Mouse (Mus musculus) gastrocnemius, postnatal 10 days (tissue): ENCODE results near the gene Gm17655. TPM values are rescaled to one million over a fixed set of nuclear protein-coding genes. Genes with fewer than 3 reads are reported as not detected.
"Not testable (repeated sequence)": the region's sequence is repeated elsewhere in the genome, so short reads cannot be mapped to it uniquely, and the experiment has no call there.

Experiments
- DNase-seq: peaks from one replicate; pipeline ENCODE4 v3.0.0; 2021; ENCODE audit warnings: mixed read lengths
- long read RNA-seq, 2 experiments: library from polyadenylated mRNA; stranded (forward); transcript quantifications; one replicate each; pipeline ENCODE4 v2.0.0; 2021
- total RNA-seq, 2 experiments: library from RNA; stranded (reverse); gene quantifications; 2 replicates each; pipeline ENCODE4 v1.2.3; 2021

Gene Gm17655
- 1 to 10 TPM; 1.9 to 2.7 TPM for total RNA-seq
- long read RNA-seq, experiment 1, partial matches to known transcripts, result 0 of 1 reads
- long read RNA-seq, experiment 1, other reads (novel, unspliced or antisense), result 1 of 1 reads
- long read RNA-seq, experiment 2, result 0 reads

- DNase-seq, result not testable (repeated sequence)
These were observed at the start of gene Gm17655 for GRCm38 (mm10) chr5:110072413-110072812. Gm17655 (minus strand) TSS chr5:110072513.

- peak; percentile 91 for DNase-seq
These were observed 37.7 kb upstream of the Gm17655 start, which contains the start of gene Zfp605 for GRCm38 (mm10) chr5:110109991-110110441. Zfp605 (plus strand) TSS chr5:110110092.

GRCm38 (mm10) chr5:110108305-110108628, 36.0 kb upstream of the Gm17655 start:
- DNase-seq, result no peak

- DNase-seq, result peak; percentile 94
These were observed 35.4 kb upstream of the Gm17655 start, which contains the start of gene Gtpbp6 for GRCm38 (mm10) chr5:110107581-110108304. Gtpbp6 (minus strand) TSS chr5:110108197.

GRCm38 (mm10) chr5:110106901-110107564, 34.7 kb upstream of the Gm17655 start:
- peak; percentile 50 for DNase-seq

- DNase-seq, result peak; percentile 12
These were observed 34.0 kb upstream of the Gm17655 start for GRCm38 (mm10) chr5:110106140-110106871.

GRCm38 (mm10) chr5:110104616-110105380, 32.5 kb upstream of the Gm17655 start:
- no peak for DNase-seq

- no peak for DNase-seq
These were observed 31.7 kb upstream of the Gm17655 start for GRCm38 (mm10) chr5:110103901-110104615.

- DNase-seq, result no peak
These were observed 30.7 kb upstream of the Gm17655 start for GRCm38 (mm10) chr5:110102853-110103625.

- no peak for DNase-seq
These were observed 30.1 kb upstream of the Gm17655 start for GRCm38 (mm10) chr5:110102429-110102828.

- DNase-seq, result peak; percentile 40
These were observed 29.5 kb upstream of the Gm17655 start for GRCm38 (mm10) chr5:110101716-110102347.

- DNase-seq, result no peak
These were observed 28.8 kb upstream of the Gm17655 start for GRCm38 (mm10) chr5:110100921-110101631.

GRCm38 (mm10) chr5:110099656-110100580, 27.6 kb upstream of the Gm17655 start, which contains the start of gene Plcxd1:
Plcxd1 (plus strand) TSS chr5:110099969.
- no peak for DNase-seq

- no peak for DNase-seq
These were observed 26.7 kb upstream of the Gm17655 start for GRCm38 (mm10) chr5:110098991-110099477.

GRCm38 (mm10) chr5:110094847-110095213, 22.5 kb upstream of the Gm17655 start:
- DNase-seq, result no peak

- DNase-seq, result peak; percentile 65
These were observed 21.9 kb upstream of the Gm17655 start, which contains the start of gene Gm35315 for GRCm38 (mm10) chr5:110094030-110094846. Gm35315 (minus strand) TSS chr5:110094420.

GRCm38 (mm10) chr5:110091546-110091945, 19.2 kb upstream of the Gm17655 start:
- DNase-seq, result no peak
